Mouse (Mus musculus) cerebellum, postnatal 10 days (tissue): ENCODE measurements around the gene Hells.

ENCODE experiments used
- DNase-seq, 2 experiments: peaks; one replicate each; pipeline ENCODE4 v3.0.0; 2021; ENCODE audit warnings: mixed read lengths in 2 of 2

Hells gene

GRCm38 (mm10) chr19:38930788-38931565, at the start of gene Hells:
Gene Hells (plus strand): TSS chr19:38930915.
- peak; percentile 94 to 95 for DNase-seq

DNA sequence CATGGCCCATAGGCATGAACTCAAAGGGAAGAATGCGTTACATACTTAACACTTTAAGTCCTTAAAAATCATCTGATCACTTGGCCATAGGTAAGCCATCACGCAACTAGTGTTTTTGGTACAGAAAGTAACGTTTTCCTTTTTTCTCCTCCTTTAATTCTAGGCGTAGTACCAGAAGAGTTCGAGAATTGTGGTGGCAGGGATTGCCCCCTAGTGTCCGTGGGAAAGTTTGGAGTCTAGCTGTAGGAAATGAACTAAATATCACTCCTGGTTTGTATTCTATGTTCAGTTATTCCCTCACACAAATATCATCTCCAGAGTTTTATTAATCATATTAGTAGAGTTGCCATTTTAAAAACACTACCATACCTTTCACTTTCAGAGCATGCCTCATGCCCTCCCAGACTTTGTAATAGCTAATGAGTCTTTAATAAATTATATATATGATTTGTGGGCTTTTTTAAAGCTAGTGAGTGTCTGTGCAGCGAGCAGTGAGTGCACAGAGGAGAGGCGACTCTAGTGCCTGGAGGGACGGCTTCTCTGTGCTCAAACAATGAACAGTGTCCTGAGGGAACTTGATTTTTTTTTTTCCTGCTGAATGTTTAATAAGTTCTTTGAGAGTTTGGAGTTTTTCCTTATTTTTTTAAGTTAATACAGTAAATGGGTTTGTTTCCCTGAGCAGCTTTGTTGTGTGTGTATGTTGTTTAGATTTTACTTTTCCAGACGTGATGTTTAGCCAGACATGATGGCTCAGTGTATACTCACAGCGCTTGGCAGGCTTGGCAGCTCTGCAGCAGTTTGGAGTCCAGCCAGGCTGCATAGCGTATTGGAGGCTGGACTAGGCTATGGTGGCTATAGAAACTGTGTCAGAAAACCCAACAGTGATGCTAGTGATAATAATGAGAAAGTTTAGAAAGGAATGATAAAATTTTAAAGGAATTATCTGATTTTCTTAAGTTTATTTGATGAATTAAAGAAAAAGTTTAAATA, 29.3 kb upstream of the Hells start:
- peak; percentile 65 to 76 for DNase-seq

GRCm38 (mm10) chr19:38902501-38902900, 28.2 kb upstream of the Hells start:
- no peak for DNase-seq

DNA sequence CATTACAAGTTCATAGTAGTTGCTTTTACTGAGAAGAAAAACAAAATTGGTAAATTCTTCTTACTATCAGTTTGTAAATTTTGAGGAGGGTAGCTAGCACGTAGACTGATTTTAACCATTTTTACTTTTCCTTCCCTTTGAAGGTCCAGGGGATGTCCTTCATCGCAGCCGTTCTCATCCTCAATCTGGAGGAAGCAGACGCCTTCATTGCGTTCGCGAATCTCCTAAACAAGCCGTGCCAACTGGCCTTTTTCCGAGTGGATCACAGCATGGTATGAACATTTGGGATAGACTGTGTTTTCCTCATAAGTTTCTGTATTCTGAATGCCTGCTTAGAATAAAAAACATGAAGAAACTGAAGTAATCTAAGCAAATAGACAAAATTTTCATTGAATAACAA, 16.9 kb upstream of the Hells start:
- DNase-seq: peak; percentile 43 to 69

- no peak for DNase-seq
Observed at GRCm38 (mm10) chr19:38914926-38915325, 15.8 kb upstream of the Hells start.

GRCm38 (mm10) chr19:38915677-38916076, 15.0 kb upstream of the Hells start:
- DNase-seq: peak; percentile 71 to 73

DNA sequence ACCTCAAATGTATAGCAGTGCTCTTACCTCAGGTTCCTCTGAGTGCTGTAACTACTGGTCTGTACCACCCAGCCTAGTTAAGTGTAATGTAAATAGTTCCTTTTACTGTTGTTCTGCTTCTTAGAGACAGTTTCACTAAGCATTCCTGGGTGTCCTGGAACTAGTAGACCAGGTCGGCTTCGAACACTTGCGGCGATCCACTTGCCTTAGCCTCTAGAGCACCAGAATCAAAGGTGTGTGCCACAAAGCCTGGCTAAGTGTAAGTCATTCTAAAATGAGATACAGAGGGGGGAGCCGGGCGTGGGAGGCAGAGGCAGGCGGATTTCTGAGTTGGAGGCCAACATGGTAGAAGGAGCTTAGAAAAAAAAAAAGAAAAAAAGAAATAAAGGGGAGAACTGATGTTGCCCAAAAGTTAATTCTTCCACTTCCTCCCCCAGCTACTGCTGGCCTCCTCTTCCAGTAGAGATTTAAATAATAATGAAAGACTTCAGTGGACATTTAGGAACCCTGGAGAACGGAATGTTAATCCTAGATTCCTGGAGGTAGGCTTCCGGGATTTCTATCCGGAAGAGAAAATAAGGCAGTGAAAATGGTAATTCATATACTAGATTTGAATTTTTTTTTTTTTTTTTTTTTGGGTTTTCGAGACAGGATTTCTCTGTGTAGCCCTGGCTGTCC, 2.1 kb upstream of the Hells start:
- no peak for DNase-seq

DNA sequence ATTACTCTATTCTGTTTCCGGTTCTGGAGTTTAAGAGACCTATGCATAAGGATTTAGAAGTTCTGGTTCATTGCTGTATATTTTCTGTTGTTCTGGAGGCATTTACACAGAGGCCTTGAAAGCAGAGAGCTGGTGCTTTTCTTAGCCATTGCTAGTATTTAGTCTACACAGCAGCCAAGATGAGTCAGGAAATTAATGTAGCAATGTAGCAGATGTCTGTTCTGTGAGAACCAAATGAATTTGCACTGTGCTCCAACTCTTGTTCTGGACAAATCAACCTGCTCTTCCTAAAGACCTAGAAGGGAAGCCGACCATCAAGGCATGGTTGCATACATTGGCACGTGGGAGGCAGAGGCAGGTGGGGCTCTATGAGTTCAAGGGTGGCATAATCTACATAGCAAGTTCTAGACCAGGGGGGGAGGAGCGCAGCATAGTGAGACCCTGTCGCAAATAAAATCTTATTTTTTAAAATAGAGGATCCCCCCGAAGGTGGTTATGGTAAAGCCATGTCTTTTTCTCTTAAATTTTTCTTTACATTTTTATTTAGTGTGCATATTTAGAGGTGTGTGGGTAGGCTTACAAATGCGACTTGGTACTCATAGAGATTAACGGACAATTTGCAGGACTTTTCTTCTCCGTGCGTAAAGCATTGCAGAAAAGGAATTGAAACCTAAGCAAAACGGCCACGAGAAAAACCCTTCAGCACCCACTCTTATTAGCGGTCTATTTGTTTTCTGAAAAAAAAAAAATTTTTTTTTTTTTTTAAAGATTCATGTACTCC, 1.1 kb upstream of the Hells start:
- DNase-seq: peak in 1 of 2 experiments; percentile 5

DNA sequence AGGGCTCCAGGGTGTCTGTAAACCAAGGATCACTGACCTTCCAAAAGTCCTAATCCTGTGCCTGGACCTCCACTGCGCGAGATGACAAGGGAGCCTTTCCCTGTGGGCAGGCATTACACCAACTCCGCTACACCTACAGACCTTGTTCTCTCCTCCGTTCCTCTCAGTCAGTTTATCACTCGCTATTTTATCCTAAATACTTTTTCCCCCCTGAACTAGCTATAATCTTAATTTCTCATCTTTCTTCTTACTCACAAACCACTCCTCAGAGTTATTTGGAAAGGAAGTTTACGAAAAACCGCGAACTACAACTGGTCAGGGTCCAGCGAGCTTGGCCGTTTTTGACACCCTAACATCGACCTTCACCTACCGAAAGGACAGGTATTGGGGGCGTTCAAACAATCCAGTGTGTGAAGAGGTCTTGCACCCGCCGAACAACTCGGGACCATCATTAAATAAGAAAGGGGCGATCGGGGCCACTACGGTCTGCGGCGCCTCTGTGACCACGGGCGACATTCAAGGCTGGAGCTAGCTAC, 395 bp upstream of the Hells start:
- DNase-seq: peak; percentile 27 to 28

GRCm38 (mm10) chr19:38931566-38931890, 813 bp downstream of the Hells start:
- no peak for DNase-seq

- no peak for DNase-seq
Observed at GRCm38 (mm10) chr19:38944590-38945307, 14.0 kb downstream of the Hells start.

GRCm38 (mm10) chr19:38970741-38971140, 40.0 kb downstream of the Hells start:
- DNase-seq: no peak

- no peak for DNase-seq
Observed at GRCm38 (mm10) chr19:38972581-38972980, 41.9 kb downstream of the Hells start.

DNA sequence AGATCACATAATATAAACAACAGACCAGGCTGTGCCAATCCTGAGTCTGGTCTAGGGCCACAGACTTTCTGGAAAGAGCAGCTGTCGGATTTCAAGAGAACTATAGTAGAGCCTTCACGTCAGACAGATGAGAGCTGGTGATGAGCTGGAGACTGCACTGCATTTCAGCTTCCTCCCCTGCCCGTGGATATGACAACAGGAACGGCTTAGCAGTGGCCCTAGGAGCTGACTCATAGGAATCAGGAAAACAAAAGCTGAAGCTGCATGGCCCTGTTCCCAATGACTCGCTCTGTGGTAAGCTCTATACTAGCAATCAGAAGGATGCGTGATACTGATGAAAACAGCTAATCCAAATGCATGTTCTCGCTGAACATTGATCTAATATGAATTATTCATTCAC, 43.0 kb downstream of the Hells start:
- no peak for DNase-seq

DNA sequence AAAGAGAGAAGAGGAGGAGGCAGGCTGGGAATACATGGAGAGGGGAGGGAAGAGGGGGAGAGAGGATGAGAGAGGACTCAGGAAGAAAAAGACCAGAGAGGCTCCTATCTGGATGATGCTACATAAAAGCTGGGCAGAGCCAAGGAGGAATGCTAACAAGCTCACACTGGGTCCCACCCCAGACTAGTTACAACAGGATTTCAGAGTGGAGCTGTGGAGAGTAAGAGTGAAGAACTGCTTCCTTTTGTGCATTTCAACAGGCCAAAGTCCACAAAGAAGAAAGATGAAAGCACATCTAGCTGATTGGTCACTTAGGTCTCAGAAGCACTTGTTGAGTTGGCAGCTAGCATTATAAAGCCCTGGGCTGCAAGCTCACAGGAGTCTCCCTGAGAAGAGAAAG, 45.6 kb downstream of the Hells start:
- DNase-seq: no peak

- peak; percentile 84 to 89 for DNase-seq
Observed at GRCm38 (mm10) chr19:38981966-38982365, 51.3 kb downstream of the Hells start.

DNA sequence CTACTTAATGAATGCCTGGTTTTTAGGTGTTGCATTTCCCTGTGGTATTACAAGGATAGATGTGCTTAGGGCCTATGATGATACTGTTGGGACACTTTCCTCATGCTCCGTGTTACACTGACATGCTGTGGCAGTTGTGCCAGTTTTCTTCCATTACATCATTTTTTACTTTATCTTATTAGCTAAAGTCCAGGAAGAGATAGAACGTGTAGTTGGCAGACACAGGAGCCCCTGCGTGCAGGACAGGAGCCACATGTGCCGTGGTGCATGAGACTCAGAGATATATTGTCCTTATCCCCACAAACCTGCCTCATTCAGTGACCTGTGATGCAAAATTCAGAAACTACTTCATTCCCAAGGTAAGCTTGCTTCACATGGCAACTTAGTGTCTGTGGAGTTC, 67.5 kb downstream of the Hells start:
- no peak for DNase-seq

DNA sequence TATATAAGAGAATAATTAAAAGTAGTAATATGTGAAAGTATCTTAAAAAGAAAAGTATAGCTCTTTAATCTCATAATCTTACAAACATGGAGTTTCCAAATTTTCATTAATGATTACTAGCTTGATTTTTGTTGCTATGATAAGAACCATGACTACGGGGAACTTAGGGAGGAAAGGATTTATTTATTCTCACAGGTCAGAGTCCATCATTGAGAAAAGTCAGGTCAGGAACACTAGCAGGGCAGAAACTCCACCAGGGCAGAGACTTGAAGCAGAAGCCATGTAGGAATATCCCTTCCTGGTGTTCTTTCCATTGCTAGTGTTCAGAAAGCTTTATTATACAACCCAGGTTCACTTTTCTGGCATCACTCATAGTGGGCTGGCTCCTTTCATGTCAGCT, 68.0 kb downstream of the Hells start:
- no peak for DNase-seq

DNA sequence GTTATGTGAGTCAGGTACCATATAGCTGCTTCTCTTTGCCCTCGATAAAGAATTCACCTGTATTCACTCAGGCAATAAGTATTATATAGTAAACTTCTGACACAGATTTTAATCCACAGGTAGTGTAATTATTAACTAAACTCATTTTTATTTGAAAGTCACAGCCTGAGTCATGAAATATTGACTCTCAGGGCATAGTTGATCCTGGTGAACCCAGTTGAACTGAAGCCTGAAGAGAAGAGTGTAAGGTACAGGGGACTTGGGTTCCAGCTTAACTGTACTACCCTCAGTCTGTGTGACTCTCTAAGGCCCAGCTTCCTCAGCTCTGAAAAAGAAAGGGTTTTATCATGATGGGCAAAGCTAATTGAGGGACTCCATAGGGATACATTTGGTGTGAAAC, 74.4 kb downstream of the Hells start:
- no peak for DNase-seq

GRCm38 (mm10) chr19:39006715-39007114, 76.0 kb downstream of the Hells start, which contains the start of gene Cyp2c55:
Gene Cyp2c55 (plus strand): TSS chr19:39007019.
- no peak for DNase-seq
